Mouse (Mus musculus) midbrain, embryonic 11.5 days (tissue): ENCODE data around the gene Sepsecs. TPM values are rescaled to one million over a fixed set of nuclear protein-coding genes. Genes with fewer than 3 reads are reported as not detected.
A peak's percentile ranks its signal among the peaks of the same experiment; 100 is the strongest.
"Not testable (repeated sequence)": the region's sequence is repeated elsewhere in the genome, so short reads cannot be mapped to it uniquely, and the experiment has no call there.

Experiments used
- ATAC-seq: fragments of 200-750 bp; cut with Nextera tagmentation; 2 replicates; pipeline ENCODE4 v1.8.0; 2017; ENCODE audit warnings: moderate TSS enrichment, moderate library complexity; ENCODE audit not compliant: low FRiP score
- DNase-seq: peaks from one replicate; pipeline ENCODE4 v3.0.0; 2015; ENCODE audit warnings: low spot score; ENCODE audit errors: missing footprints
- H3K27ac ChIP-seq: fragments of 300-500 bp; sonication (generic); 2 replicates; pipeline ENCODE4 v1.5.1; 2014; ENCODE audit warnings: low read depth, low read length
- H3K27me3 ChIP-seq: fragments of 300-500 bp; sonication (generic); 2 replicates; pipeline ENCODE4 v1.6.1; 2014; ENCODE audit warnings: mild to moderate bottlenecking, low read length, moderate library complexity, mixed read lengths; ENCODE audit not compliant: control insufficient read depth, insufficient read depth
- H3K36me3 ChIP-seq: fragments of 300-500 bp; sonication (generic); 2 replicates; pipeline ENCODE4 v1.6.1; 2014; ENCODE audit warnings: mild to moderate bottlenecking, low read length, moderate library complexity, mixed read lengths; ENCODE audit not compliant: control insufficient read depth, insufficient read depth
- H3K4me1 ChIP-seq: fragments of 300-500 bp; sonication (generic); 2 replicates; pipeline ENCODE4 v1.6.1; 2014; ENCODE audit warnings: low read length; ENCODE audit not compliant: control insufficient read depth, insufficient read depth
- H3K4me2 ChIP-seq: fragments of 300-500 bp; sonication (generic); 2 replicates; pipeline ENCODE4 v1.6.1; 2014; ENCODE audit warnings: mild to moderate bottlenecking, moderate library complexity
- H3K4me3 ChIP-seq: fragments of 300-500 bp; sonication (generic); 2 replicates; pipeline ENCODE4 v1.5.1; 2014; ENCODE audit warnings: low read depth, low read length
- H3K9ac ChIP-seq: fragments of 300-500 bp; sonication (generic); 2 replicates; pipeline ENCODE4 v1.6.1; 2014; ENCODE audit warnings: low read length
- H3K9me3 ChIP-seq: fragments of 300-500 bp; sonication (generic); 2 replicates; pipeline ENCODE4 v1.6.1; 2016; ENCODE audit warnings: low read length; ENCODE audit not compliant: control insufficient read depth
- WGBS: fragments of 180-500 bp; shearing (Covaris S2); extraction: QIAGEN DNeasy Blood & Tissue Kit; methylation state at CpG from one replicate; pipeline ENCODE4 v1.1.7; 2014; 5-methylcytosine and 5-hydroxymethylcytosine counted together
- polyA plus RNA-seq: library from polyadenylated mRNA; unstranded; fragments of >200 nt; fragmentation: Nextera tagmentation; extraction: Ambion mirVana; gene quantifications from 2 replicates; pipeline ENCODE4 v1.2.1, GENCODE M21; 2014

Sepsecs gene
- 8.0 and 8.7 TPM in 2 replicates for polyA plus RNA-seq

DNA sequence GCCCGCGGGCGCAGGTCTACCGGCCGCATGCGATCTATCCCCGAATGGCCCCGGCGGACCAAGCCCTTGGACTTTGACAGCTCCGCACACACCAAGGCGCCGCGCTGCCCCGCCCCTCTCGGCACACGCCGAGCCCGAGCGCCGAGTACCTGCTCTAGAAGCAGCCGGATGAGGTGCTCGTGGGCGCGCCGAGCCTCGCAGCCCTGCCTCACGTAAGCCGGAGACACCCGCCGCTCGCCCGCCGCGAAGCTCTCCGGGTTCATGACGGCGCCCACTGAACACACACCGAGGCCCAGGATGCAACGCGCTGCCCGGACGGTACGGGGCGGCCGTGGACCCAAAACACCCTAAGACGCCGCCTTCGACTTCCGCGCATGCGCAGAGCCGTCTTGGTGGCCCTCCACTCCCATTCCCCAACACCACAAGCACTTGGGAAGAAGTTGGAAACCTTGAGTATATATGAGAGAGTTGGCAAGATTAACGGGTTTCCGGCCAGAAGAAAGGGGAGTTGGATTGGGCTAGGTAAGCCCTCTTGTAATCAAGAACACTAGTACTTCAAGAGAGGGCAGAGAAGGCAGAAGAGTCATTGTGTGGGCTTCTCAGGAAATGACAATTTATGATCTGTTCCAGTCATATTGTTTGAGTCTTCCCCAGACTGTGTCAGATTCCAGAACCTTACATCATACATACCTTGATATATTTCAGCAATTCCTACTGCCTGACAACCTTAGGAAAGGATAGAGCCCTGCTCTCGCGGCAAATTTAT lies at the start of gene Sepsecs:
Gene Sepsecs (minus strand): TSS at position 283 of the 766 bp plus-strand sequence.
- Histone ChIP-seq H3K9me3 (no peaks in the 10 kb centered on the region), H3K36me3 (no peaks in the 10 kb centered on the region), H3K4me1 (peaks cover 12% of the 10 kb centered on the region; the same call in 1 of the 2 replicates), H3K4me3 (peak within 1 kb of the TSS; percentile 65), H3K27me3 (no peaks in the 10 kb centered on the region), H3K27ac (no peak within 1 kb of the TSS), H3K9ac (peak within 1 kb of the TSS; percentile 75), H3K4me2 (peak within 1 kb of the TSS; percentile 41)
- 4% methylated on average over 54 of the region's 56 CpGs for WGBS
- peak; percentile 97 for ATAC-seq
- DNase-seq: peak; percentile 98

DNA sequence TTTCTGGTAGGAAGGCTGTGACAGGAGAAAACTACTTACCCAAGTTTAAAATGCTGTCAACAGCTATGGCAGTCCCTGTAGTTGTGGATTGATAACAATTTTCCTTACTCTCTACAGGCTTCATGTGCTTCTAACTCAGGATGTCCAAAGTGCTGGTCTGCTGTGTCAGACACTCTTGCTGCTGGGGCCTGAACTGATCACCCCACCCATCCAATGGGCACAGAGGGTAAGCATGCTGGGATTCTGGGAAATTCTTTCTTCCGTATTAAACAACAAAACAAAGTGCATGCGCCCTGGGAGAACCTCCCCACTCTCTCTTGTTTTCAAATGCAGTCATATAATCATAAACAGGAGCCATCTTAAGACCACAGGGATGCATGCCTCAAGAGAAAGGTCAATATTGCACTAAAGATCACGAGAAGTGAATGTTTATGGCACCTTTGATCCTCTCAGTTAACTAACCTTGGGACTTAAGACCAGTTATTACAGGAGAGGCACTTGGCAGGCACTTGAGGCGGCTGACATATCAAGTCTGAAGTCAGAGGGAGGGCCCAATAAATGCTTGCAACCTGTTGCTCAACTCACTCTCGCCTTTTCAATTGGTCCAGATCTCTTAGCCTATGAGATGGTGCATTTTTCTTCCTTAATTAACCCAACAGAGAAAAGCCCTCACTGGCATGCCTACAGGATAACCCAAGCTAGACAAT lies 47.4 kb upstream of the Sepsecs start:
- H3K27ac ChIP-seq: no peak overlapping the region
- H3K4me3 ChIP-seq: no peak overlapping the region
- no peak overlapping the region for H3K9ac ChIP-seq
- WGBS: 83% methylated on average over 5 of the region's 5 CpGs
- no peak for ATAC-seq
- no peaks in the 10 kb centered on the region for H3K4me1 ChIP-seq
- no peak overlapping the region for H3K4me2 ChIP-seq
- no peaks in the 10 kb centered on the region for H3K9me3 ChIP-seq
- no peaks in the 10 kb centered on the region for H3K27me3 ChIP-seq
- H3K36me3 ChIP-seq: no peaks in the 10 kb centered on the region
- no peak for DNase-seq

DNA sequence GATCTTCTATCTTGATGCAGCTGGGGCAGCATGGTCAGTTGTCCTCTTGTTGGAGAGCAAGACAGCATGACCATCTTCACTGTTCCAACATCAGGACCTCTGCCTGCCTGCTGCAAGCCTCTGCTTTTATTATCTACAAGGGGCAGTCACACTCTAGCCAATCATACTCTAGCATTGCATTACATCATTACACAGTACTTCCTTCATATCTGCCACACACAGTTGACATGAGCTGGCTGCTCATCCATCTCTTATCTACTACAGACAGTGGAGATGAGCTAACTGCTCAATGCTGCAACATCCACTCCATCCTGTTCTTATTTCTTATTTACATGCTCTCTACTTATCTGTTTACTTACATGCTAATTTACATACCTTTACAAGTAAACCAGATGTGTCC lies 43.2 kb upstream of the Sepsecs start:
- Histone ChIP-seq H3K27ac (no peak overlapping the region), H3K9me3 (no peaks in the 10 kb centered on the region), H3K4me3 (no peak overlapping the region), H3K4me1 (no peaks in the 10 kb centered on the region), H3K36me3 (no peaks in the 10 kb centered on the region), H3K27me3 (no peaks in the 10 kb centered on the region), H3K9ac (no peak overlapping the region), H3K4me2 (no peak overlapping the region)
- no peak for DNase-seq
- ATAC-seq: no peak

DNA sequence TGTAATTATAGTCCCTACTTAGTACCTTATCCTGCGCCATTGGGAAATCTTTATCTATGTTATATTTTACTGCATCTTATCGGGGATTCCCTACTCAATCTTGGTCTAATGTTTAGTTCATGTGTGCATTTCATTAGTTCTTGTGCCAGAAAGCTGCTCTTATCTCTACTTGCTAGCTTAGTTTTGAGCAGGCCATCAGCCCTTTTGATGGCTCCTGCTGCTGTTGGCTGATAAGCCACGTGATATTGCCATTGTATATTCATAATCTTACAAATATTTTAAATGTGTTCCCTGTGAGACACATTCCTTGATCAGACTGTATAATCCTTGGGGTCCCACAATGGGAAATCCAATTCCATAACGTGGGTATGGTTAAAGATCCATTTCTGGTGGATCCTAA lies 35.1 kb upstream of the Sepsecs start:
- Histone ChIP-seq H3K9me3 (no peaks in the 10 kb centered on the region), H3K9ac (no peak overlapping the region), H3K4me2 (no peak overlapping the region), H3K27me3 (no peaks in the 10 kb centered on the region), H3K36me3 (no peaks in the 10 kb centered on the region), H3K27ac (no peak overlapping the region), H3K4me3 (no peak overlapping the region), H3K4me1 (no peaks in the 10 kb centered on the region)
- ATAC-seq: no peak
- WGBS: 76% methylated on average over 4 of the region's 4 CpGs
- DNase-seq: no peak

DNA sequence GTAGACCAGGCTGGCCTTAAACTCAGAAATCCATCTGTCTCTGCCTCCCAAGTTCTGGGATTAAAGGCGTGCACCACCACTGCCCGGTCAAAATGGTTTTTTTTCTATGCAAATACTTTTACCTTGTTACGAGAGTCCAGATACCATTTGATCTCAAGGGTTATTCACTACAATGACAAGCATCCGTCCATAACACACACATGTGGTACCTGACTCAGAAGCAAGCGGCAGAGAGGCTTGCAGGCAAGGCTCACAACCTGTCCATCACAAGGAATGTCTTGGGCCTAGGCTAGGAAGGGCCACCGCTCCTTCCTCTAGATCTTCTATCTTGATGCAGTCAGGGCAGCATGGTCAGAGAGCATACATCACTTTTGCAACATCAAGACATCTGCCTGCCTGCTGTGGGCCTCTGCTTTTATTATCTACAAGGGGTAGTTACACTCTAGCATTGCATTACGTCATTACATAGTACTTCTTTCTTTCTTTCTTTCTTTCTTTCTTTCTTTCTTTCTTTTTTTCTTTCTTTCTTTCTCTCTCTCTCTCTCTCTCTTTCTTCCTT lies 28.5 kb upstream of the Sepsecs start:
- H3K4me1 ChIP-seq, H3K36me3 ChIP-seq, H3K9me3 ChIP-seq, DNase-seq, H3K27ac ChIP-seq, H3K27me3 ChIP-seq, ATAC-seq, H3K4me3 ChIP-seq, H3K9ac ChIP-seq, H3K4me2 ChIP-seq: not testable (repeated sequence)
- 86% methylated on average over 7 of the region's 7 CpGs for WGBS

DNA sequence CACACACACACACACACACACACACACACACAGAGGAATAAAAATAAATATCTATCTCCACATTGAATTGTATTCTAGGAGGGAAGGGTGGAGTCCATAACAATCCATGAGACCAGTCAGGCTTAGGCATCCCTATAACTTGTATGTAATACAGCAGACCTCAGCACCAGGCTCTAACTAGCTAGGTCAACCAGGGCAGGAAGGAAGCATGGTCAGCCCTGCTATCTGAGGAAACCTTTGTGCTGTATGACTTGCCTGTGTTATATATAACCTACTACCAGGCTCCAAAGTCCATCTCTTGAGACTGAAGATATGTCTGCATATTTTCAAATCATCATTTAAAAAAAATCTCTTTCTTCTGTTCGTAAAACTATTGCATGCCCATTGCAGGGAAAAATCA lies 27.8 kb upstream of the Sepsecs start:
- no peak for ATAC-seq
- 94% methylated on average over 1 of the region's 1 CpGs for WGBS

DNA sequence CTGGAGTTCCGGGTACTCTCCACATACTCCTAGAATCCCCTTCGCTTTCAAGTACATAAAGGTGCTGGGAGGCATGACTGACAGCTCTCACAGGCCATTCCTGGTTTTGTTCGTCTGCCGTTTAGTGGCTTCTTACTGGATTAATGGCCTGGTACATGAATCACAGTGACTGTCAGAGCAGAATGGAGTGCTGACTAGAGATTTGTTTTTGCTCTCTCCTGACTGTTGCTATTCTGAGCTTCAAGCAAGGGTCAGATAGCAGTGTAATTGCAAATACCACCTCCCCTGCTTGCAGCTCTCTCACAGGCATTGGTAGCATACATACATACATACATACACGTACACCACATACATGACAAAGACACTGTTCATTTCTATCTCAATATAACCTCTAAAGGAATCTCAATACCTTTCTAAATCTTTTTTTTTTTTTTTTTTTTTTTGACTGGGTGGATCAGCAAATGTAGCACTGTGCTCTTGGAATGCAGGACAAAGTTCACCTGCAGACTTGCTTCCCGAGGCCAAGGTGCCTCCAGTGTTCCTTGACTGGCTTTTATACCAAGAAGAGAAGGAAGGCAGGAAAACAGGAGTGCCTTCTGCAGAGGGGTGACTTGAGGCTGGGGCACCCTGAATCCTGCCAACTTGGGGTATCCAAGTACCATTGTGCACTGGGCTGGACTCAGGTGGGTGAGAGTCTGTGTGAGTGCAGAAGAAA lies 18.4 kb upstream of the Sepsecs start:
- Histone ChIP-seq H3K4me3 (no peak overlapping the region), H3K4me2 (no peak overlapping the region), H3K27me3 (no peaks in the 10 kb centered on the region), H3K27ac (no peak overlapping the region), H3K9ac (no peak overlapping the region), H3K4me1 (no peaks in the 10 kb centered on the region), H3K36me3 (no peaks in the 10 kb centered on the region), H3K9me3 (no peaks in the 10 kb centered on the region)
- ATAC-seq (no peak), DNase-seq (no peak)
- WGBS: 72% methylated on average over 6 of the region's 6 CpGs

More for the DNA sequence above, 27.8 kb upstream of the Sepsecs start:
- Histone ChIP-seq H3K4me3 (no peak overlapping the region), H3K4me1 (no peaks in the 10 kb centered on the region), H3K4me2 (no peak overlapping the region), H3K9ac (no peak overlapping the region), H3K36me3 (no peaks in the 10 kb centered on the region), H3K9me3 (no peaks in the 10 kb centered on the region), H3K27me3 (no peaks in the 10 kb centered on the region), H3K27ac (no peak overlapping the region)
- DNase-seq: no peak

DNA sequence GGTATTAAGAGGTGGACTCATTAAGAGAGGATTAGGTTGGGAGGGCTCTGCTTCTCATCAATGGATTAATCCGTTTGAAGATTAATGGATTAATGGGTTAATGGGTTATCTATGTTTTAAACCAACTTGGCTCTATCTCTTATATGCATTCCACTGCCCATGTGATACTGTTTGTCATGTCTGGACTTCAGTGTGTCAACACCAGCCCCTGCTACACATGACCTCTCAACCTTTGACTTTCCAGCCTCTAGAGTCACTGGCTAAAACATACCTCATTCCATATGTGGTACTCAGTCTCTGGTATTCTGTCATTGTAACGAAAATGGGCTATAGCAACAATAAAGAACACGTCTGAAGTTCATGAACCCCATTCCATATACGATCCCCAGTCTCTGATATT lies 11.6 kb upstream of the Sepsecs start:
- Histone ChIP-seq H3K9ac (no peak overlapping the region), H3K4me3 (no peak overlapping the region), H3K4me2 (no peak overlapping the region), H3K27ac (no peak overlapping the region), H3K27me3 (no peaks in the 10 kb centered on the region), H3K4me1 (no peaks in the 10 kb centered on the region), H3K36me3 (no peaks in the 10 kb centered on the region), H3K9me3 (no peaks in the 10 kb centered on the region)
- DNase-seq (peak; percentile 77), ATAC-seq (0 out of 2 replicates have a peak, but pooled peaks have one; percentile 24)
- WGBS: 47% methylated on average over 4 of the region's 4 CpGs
